Mouse (Mus musculus) kidney, postnatal 4 days (tissue): ENCODE results near the gene Grin2c.

Experiments
- DNase-seq, 2 experiments: peaks; one replicate each; pipeline ENCODE4 v3.0.0; 2021; ENCODE audit warnings: mixed read lengths in 2 of 2

Gene Grin2c

DNA sequence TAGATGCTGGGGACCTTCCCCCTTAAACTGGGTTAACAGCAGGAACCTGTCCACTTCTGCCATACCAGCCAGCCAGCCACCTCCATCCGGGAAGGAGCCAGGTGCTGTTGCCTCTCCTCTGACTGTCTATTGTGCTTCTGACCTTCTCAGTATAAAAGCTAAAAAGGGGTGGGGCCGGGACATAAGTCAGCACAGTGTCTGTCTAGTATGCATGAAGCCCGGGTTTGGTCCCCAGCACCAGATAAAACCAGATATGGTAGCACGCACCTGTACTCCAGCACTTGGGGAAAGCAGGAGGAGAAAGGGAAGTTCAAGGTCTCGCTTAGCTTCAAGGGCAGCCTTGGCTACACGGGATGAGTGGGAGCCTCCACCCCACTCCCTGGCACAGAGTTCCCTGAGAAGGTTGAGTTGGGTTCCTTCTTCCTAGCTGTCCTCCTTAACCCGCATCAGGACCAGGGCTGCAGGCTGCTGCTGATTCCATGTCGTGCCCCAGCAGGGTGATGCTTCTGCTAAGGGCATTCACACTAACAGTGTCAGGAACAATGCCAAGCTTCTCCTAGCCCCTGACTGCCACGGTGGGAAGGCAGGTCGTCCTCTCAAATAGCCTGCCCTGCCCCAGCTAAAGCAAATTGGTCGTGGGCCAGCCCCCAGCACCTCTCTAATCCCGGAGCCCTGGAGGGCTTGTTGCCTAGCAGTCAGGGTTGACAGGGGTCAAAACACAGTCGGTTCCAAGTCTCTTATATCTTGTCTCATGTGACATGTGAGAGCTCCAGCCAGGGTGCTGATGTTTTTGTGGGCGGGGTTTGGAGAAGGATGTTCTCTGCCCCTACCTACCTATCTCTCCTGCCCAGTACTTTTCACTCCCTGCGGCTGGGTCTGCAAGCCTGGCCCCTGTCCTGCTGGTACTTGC lies 37.8 kb downstream of the Grin2c start:
- no peak for DNase-seq

DNA sequence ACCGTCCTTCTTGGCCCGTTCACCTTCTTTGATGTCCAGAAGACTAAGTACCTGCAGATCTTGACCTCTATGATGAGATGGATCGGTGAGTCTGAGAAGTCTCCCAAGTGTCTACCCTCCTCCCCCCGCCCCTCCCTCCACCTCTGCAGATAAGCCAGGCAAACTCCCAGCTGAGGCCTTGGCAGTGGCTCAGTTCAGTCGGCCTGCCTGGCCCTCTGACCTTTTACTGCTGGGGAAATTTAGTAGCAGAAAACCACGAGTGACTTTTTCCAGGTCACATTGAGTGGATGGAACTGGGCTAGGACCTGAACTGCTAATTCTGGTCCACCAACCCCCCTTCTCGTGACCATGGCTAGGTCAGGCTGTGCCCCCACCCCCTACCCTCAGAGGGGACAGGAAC lies 38.6 kb downstream of the Grin2c start:
- DNase-seq, result no peak

DNA sequence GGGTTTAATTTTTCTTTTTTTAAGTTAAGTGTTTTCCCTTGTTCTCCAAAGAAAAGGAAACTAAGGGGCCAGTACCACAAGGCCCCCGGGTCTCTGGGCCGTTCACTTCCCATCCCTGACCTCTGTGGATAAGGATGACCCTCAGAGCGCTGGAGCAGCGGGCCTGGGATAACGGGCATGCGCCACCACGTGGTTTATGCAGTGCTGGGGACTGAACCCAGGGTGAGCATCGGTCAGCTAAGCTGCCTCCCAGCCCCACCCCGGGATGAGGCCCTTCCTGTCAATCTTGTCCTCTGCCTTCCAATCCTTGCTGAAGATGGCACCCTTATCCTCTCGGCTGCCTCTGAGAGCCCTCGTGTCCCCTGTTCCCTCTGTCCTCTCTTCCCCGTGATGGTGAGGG lies 39.4 kb downstream of the Grin2c start:
- no peak for DNase-seq

DNA sequence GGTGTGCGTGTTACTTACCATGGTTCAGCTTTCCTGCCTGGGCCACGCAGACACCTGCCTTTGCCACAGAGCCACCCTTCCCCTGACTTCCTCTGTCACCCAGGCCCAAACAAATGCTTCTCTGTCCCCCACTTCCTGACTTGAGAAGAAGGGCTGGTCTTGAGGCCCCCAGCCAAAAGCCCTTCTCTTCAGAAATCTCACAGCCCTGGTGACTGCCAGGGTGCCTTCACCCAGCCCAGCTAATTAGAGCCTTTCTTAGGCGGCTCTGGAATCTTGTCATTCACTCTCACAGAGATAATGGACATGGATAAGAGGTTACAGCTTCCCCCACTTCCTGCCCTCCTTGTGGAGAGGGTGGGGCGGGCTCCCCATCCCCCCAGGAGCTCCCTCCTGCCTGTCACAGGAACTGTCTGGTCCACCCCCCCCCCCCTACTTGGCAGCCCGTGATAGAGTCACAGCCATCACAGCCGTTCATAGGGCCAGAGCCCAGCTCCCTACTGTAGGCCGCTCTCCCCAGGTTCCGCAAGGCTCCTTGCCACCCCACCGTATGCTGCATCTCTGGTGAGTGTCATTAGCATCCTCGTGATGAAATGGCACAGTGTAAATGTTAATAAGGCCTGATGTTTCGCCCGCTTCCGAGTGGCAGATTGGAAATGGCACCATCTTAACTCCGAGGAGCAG lies 40.1 kb downstream of the Grin2c start:
- no peak for DNase-seq

DNA sequence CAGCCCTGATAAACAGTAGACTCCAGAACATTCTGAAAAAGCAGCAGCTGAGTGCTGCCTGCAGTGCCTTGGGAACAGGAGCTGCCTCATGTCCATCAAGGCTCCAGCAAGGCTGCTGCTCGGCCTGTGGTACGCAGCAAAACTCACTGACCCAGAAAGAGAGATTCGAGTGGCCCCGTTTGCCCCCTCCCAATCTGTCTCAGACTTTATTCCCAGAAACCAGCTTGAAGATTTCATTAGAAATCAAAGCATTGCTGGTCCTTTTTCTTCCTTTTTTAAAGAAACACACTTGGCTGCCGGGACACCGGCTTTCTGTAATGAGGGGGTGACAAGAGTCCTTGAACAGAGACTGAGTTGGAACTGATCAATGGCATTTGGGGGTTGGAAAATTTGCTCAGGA lies 41.7 kb downstream of the Grin2c start:
- DNase-seq, result no peak

DNA sequence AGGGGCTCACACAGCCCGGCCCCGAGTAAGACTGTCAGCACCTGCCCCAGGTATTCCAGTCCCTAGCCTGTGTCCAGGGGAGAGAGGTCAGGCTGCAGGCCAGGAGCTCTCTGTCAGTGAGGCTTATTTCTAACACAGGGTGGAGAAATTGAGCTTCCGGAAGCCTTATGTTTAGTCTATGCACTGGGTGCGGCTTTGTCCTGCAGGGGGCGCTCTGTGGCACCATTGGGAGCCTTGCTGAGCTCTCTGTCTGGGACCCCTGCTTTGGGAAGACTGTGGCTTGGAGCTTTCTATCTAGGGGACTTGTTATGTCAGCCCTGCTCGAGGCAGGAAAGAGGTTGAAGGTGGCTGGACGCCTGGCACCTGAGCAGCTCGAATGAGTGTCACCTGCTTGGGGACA lies 42.2 kb downstream of the Grin2c start:
- peak; percentile 83 to 86 for DNase-seq

DNA sequence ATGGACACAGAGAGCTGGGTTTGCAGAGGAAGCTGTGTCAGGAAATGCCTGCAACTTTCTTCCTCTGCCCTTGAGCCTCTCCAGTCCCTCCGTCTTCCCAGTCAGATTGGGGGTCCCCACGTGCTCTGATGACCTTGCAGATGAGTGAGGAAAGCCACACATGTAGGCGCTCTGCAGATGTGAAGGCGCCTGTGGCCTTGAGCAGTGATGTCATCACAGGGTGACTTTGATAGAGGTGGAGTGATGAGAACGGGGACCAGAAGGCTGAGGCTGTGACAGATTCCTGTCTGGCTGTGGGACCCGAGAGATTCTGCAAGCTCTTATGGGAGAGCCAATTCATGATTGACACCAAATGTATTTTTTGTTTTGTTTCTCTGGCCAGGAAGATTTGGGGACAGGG lies 43.2 kb downstream of the Grin2c start:
- no peak for DNase-seq

DNA sequence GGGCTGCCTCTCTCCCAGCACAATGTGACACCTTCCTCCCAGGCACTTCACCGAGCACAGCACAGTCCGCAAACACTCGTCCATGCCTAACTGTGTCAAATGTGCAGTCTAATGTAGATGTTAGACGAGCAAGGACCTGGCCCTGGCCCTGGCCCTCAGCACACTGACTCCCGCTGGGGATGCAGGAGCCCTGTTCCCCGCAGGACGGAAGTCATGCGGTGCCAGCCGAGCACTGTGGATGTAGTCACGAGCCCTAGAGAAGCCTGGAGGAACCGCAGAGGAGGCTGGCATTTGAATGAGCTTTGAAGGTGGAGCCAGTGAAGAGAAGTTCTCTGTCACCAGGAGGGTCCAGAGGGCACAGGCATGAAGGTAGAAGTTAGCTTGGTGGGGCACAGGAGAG lies 43.6 kb downstream of the Grin2c start:
- DNase-seq, result no peak

DNA sequence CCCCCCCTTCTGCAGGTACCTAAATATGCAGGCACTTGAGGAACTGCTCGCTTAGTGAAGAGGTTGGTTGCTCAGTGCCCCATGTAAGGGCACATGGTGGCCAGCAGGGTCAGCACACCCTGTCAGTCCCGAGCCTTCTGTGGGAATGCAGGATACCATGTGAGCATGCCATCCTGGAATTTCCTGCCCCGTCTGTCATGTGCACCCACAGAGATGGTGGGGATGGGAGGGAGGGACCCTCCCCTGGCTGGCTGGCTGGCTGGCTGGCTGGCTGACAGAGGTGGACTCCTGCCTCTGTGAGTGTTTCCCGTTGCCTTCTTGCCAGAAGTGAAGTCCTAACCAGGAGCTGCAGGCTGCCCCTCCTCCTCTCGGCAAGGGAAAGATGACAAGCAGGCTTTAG lies 44.5 kb downstream of the Grin2c start:
- DNase-seq, result peak in 1 of 2 experiments; percentile 39

DNA sequence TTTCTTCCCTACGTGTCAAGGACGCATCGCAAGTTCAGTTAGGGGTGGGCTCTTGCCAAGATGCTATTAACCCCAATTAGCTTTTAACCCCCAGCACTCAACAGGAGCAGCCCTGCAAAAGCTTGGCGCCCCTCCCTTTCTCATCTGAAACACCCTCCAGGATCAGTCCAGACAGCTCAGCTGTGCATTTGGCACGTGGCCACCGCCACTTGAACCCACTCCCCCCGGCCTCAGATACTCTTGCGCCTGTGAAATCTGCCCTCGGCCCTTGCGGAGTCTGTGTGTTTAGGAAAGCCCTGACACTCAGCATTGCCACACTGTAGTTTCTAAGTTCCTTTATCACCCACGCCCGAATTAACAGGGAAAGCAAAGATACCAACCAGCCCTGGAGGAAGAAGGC lies 45.0 kb downstream of the Grin2c start:
- peak; percentile 60 to 72 for DNase-seq

DNA sequence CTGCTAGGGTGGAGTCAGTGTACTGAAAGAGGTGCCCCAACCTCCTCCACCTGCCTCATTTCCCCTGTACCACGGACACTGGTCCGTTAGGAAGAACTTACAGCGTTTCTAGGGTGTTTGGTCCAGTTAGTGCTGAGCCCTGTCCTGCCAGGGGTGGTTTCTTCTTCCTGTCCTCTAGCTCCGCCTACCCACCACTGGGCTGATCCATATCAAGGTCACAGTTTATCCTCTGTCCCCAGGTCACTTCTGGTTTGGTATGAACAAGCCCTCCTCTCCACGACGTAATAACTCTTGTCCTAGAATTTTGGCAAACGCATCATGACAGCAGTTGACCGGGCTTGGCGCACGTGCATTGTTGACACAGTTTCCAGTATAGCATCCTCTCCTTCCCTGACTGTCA lies 47.4 kb downstream of the Grin2c start:
- DNase-seq, result no peak

DNA sequence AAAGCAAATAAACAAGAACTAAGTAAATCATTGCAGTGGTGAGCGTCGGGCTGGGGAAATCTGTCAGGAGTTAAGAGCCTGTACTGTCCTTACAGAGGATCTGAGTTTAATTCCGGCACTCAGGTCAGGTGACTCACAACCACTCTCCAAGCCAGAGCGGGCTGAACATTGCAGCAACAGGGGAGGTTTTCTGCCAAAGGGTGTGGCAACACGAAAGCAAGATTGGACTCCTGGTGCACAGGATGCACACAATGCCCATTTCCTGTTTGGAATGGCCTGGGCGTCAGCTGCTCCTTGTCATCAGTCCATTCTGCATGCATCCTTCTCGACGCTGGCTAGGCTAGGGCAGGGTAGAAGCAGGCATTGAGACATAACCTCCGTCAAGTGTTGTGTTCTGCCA lies 47.8 kb downstream of the Grin2c start:
- DNase-seq, result peak in 1 of 2 experiments; percentile 18

DNA sequence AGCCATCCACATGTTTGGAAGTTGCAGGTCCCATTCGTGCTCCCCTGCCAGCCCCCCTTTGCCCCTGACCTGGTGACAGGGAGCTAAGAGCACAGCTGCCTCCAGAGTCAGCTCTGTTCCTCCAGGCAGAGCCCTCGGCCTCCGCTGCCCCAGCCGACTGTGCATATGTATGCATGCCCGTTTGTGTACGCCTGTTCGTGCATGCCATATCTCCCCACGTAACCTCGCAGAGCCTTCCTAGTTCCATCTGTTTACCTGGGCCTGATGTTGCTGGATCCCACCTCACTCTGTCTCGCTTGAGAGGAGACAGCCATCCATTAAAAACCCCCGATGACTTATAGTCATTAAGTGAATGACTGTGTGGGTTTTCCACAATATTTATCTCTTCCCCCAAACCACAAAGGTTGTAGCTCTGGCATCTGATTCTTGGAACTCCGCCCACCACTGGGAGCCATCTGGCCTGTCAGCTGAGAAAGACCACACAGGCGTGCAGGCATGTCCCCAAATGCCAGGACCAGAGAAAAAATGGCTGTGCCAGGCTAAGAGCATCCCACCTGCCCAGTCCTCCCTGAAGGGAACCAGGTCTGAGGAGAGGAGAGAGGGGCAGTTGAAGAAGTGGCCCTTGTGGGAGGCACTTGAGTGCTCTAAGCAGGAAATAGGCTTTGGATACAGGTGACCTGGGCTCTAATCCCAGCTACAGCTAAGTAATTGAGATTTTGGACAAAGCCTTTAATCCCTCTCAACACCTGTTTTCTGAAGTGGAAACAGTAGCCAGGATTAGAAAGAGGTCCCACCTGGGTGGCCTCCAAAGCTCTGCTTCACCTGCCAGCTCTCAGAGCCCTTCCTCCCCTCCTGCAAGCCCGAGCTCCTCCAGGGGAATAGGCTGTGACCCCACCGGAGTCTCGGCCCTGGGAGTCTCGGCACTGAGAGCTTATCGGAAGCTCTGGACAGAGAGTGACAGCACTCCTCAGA lies 49.3 kb downstream of the Grin2c start:
- DNase-seq, result no peak

DNA sequence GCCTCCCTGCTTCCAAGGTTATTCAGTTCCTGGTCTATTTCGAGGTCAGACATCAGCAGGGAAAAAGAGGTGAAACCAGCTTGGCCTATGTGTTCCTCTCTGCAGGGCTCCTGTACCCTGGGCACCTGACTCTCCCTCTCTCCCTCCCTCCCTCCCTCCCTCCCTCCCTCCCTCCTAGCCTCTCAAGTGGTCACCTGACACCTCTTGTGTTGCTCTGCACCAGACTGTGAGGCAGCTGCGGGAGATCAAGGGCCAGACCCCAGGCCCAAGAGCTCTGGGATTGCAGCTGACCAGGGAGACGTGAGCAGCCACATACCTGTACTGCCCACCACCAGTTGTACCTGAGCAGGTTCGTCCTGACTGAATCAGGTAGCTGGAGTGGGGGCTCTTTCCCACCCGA lies 51.9 kb downstream of the Grin2c start:
- no peak for DNase-seq

DNA sequence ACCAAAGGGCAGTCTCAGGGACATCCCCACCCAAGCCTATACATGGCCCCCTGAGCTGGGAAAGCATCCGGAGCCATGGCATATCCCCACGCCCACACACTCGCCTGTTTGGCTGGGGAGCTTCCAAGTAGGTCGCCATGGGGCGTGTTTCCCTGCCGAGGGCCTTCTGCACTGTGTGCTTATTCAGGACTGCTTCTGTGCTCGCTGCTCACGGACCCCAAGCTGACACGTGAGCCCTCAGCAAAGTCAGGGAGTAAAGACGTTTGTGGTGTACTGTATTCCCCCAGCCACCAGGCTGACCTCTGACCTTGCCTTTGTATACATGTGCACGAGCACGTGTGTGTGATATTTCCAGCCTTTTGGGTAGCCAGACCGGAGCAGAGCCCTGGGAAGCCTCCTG lies 54.9 kb downstream of the Grin2c start:
- no peak for DNase-seq

DNA sequence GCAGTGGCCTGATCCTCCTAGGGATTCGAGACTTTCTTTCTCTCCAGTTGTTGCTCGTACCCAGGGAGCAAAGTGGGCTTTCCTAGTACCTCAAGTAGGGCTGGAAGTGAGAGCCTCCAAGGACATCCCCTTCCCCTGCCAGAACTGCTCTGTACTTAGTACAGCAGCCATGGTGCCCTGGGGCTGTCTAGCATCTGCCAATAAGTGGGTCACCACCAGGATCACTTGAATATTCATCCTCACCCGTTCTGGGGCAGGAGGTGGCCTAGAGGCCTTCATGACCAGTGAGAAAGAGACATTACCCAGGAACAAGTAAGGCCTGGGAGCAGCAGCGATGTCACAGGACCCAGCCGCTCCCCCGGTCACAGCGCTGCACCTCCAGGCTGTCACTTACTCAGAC lies 57.1 kb downstream of the Grin2c start:
- no peak for DNase-seq

DNA sequence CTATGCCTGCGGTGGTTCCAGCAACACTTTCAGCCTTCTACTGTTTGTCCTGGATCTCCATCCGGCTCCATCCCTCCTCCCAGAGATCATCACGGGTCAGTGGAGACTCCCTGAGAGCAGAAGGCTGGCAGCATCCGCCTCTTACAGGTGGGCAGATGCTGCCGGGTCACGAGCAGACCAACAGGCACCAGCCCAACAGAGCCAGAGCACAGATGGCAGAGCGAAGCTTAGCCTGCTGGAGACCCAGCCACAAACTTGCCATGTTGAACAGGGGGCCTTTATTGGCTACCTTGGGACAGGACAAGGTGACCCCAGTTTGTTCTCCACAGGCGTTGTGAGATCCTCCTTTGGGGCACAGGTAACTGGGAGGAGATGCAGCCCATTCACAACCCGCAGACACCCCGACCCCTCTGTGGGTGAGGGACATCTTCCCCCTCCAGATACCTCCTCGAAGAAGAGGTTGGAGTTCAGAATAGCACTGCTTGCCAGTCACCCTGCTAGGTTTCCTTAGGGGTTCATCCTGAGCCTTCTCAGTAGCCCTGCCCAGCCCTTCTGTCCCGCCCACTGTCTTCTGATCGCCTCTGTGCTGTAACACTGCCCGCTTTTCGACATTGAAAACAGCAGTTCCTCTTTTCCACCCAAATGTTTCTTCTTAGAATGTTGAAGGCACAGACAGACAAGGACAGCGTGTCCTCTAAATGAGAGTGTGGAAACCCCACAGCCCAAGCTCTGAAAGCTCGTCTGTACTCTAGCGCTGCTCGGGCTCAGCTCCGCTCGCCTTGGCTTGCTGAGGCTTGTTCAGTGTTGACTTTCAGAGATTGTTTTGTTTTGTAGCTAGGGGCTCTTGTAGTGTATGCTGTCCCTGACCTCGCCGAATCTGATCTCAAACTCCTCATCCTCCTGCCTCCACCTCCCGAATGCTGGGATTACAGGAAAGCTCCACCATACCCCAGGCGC lies 58.0 kb downstream of the Grin2c start:
- DNase-seq, result no peak

DNA sequence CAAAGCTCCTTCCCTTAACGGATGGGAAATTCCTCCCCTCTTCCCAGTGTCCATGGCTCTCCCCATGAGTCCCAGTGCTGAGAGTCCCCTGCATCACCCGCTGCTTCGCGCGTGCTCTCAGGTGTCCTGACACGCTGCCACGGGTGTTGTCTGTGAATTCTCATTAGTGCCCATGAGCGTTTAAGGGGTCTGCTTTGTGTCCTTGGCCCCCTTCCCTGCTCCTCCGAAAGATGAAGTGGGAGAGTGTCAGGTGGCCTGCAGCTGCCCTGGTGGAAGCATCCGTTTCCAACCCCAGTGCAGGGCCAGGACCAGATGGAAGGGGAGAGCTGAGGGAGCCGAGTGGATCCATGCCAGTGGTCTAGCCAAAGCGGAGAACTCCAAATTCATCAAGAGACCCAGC lies 58.9 kb downstream of the Grin2c start:
- no peak for DNase-seq

DNA sequence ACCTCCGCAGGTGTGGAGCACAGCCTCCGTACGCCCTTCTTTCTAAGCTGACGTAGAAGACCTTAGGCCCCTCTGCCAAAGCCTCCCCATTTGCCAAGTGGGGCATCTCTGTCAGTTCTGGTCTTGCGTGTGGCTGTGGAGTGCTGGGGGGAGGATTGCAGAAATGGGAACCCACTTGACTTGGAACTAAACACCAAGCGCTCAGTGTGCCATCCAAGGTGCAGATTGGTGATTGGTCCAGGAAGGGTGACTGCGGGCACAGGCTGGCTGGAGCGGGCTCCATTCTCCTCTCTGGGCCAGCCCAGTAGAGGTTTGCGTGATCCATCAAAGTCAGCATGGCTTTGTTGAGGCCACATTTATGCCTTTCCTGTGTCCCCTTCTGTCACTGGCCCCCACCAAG lies 64.3 kb downstream of the Grin2c start:
- no peak for DNase-seq

DNA sequence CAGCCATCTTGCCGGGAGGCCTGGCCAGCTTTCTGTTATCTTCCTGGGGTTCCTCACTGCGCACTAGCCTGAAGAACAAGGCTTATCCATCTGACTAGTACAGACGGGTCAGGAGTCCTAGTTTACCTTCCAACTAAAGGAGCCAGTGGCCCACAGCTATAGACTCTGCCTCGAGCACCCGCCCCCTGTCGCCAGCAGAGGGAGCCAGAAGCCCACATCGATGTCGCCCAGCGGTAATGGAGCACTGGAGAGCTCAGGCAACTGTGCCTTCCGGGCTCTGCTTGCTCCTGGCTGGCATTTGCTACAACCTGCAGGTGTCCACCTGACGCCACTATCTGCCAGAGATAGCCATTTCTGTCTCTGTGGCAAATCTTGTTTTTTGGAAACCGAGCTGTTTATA lies 64.7 kb downstream of the Grin2c start:
- peak; percentile 87 to 90 for DNase-seq

DNA sequence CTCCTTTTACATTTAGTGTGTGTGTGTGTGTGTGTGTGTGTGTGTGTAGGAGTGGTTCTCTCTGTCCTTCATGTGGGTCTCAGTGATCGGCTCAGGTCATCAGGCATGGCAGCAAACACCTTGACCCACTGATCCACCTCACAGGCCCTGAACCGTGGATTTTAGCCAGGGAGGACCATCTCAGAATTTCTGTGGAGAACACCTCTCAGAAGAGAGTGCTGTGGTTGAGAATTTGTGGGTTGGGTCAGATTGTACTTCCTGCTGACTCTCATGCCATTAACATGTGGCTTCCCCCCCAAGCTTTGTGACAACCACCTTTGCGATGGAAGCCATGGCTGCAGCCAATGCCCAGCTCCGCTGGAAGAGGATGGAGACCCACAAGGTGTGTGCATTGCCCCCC lies 66.5 kb downstream of the Grin2c start:
- DNase-seq, result no peak
